Mouse (Mus musculus): ENCODE data around the gene Ccdc174.

Ccdc174 gene

GRCm38 (mm10) chr6:91917716-91918115 is 39.9 kb downstream of the Ccdc174 start:
- no peak for DNase-seq (ENCODE audit: low spot score in 2 of 2)

GRCm38 (mm10) chr6:91931231-91931630 is 53.4 kb downstream of the Ccdc174 start:
- DNase-seq (ENCODE audit: low spot score in 2 of 2): no peak

GRCm38 (mm10) chr6:91938491-91938890 is 60.6 kb downstream of the Ccdc174 start:
- DNase-seq (ENCODE audit: low spot score in 2 of 2): no peak

GRCm38 (mm10) chr6:91948426-91948825 is 70.6 kb downstream of the Ccdc174 start:
- DNase-seq (ENCODE audit: low spot score in 2 of 2): peak in 1 of 2 experiments; percentile 56
